Mouse (Mus musculus): ENCODE measurements at regions not wholly inside any gene's neighbourhood (a gene's known extent, or its start where the extent isn't known, plus 50 kb on each side); places are given as distances from the start of the nearest gene placed in this dataset.
"Not testable (repeated sequence)": the region's sequence is repeated elsewhere in the genome, so short reads cannot be mapped to it uniquely, and the experiment has no call there.

GRCm38 (mm10) chr13:16459743-16460142, 448.1 kb downstream of the Inhba start:
- no peak for ATAC-seq (ENCODE audit: extremely low read depth, insufficient number of reproducible peaks, low FRiP score, poor library complexity, severe bottlenecking)

DNA sequence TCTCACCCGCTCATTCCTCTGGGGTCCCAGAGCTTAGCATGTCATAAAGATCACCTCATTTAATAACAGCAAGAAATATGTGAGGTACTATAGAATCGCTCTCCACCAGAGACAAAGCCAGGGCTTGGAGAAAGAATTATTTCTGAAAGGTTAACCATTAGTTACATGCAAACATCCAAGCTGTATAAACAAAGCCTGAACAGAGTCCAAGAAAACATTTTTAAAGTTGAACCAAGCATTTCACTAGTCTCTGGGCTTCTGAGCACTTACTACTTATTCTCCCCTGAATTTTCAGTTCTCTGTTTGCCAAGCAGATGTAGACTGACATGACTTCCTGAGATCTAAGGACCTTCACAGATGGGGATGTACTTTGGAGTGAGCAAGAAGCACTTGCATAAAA, 450.0 kb downstream of the Inhba start:
- ATAC-seq (ENCODE audit: extremely low read depth, insufficient number of reproducible peaks, low FRiP score, poor library complexity, severe bottlenecking): no peak

- no peak for ATAC-seq (ENCODE audit: extremely low read depth, insufficient number of reproducible peaks, low FRiP score, poor library complexity, severe bottlenecking)
Measured at GRCm38 (mm10) chr13:16464823-16465222, 453.2 kb downstream of the Inhba start.

DNA sequence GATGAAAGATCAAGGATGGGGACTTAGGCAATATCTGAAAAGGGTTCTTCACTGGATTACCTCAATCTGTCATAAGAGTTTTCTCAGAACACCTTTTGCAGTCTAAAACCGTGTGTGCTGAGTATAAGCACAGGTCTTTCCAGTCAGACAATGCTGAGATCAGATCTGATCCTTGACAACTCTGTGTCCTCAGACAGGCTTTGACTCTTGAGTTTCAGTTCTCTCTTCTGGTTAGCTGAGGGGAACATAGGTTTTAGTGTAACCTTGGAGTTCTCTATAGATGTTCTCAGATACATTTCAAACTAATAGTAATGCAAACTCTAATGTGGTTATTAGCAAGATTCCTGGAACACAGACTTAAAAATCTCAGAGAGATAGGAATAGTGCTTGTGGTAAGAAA, 453.7 kb downstream of the Inhba start:
- ATAC-seq (ENCODE audit: extremely low read depth, insufficient number of reproducible peaks, low FRiP score, poor library complexity, severe bottlenecking): no peak

- no peak for ATAC-seq (ENCODE audit: extremely low read depth, insufficient number of reproducible peaks, low FRiP score, poor library complexity, severe bottlenecking)
Measured at GRCm38 (mm10) chr13:16465812-16466211, 454.2 kb downstream of the Inhba start.

DNA sequence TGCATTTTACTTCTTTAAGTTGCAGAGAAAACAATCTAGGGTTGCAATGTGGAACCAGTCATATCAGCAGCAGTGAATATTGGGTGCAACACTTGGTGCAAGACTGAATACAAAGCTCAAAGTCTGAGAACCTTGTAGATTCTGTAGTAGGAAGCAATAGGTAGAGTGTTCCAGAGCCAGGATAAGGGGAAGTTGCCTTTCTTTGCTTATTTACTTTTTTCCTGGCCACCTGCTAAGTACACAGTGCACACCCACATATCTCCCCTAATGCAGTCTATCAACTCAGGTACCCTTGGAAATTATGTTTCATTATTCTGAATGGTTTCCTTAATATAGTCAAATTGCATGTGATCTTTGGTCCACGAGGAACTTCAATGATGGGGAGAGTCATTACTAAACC, 464.9 kb downstream of the Inhba start:
- no peak for ATAC-seq (ENCODE audit: extremely low read depth, insufficient number of reproducible peaks, low FRiP score, poor library complexity, severe bottlenecking)

DNA sequence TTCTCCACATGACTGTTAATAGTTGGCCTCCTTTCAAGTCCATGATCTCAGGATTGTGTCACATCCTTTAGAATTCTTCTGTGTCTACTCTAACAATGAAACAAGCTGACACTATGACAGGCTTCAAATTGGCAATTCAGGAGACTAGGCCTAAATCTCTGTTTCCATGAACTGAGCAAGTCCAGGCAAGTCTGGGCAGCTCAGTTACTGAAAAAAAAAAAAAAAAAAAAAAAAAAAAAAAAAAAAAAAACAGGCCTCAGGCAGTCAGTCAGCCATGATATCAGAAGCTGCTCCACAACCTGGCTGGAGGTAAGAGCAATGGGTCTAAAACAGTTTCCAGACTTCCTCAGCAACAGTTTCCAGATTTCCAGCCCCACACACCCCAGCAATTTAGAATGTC, 475.6 kb downstream of the Inhba start:
- ATAC-seq (ENCODE audit: extremely low read depth, insufficient number of reproducible peaks, low FRiP score, poor library complexity, severe bottlenecking): no peak

DNA sequence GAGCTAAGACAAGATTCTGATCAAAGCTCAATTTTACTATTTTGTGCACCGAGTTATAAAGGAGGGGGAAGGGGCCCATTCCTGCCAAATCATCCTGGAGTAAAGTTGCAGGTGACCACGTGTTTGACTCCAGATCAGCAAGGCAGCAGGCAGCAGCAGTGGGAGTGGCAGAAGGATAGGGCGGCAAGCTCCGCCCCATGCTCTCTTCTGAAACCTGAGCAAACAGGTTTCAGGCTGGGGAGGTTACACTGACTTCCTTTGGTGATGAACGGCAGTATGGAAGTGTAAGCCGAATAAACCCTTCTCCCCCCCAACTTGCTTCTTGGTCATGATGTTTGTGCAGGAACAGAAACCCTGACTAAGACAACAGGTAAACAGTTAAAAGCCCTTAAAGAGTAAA, 479.0 kb downstream of the Inhba start:
- not testable (repeated sequence) for ATAC-seq (ENCODE audit: extremely low read depth, insufficient number of reproducible peaks, low FRiP score, poor library complexity, severe bottlenecking)

DNA sequence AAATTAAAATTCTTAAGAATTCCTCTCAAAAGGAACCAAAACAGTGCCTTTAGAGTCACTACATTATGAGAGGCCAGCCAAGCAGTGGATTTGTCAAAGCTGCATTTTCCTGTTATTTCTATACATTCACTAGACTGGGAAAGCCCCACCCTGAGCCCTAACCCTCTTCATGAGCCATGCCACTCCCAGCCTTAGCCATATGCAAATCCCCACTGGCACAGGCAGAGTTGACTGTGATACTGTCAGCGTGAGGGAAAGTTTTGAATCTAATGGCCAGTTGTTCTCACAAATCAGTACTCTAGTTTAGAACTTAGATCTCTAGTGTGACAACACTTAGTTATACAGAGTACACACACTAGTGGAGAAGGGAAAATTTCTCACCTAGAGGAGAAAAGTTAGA, 486.4 kb downstream of the Inhba start:
- no peak for ATAC-seq (ENCODE audit: extremely low read depth, insufficient number of reproducible peaks, low FRiP score, poor library complexity, severe bottlenecking)

DNA sequence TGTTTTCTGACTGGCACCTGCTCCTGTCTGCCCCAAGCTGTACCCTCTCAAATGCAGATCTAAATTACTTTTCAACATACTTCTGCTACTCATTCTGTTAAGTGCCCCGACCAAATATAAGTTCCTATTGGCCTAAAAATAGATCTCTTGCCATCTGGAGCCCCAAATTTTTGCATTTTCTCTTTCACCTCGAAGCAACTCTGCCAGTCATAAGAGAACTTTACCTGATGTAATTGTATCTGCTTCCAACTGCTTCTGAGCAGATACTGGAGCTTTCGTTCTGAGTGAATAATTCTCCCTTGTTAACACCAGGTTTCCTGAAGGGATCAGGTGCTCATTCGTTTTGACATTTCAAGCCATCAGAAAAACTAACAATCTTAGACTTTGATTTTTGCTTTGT, 501.2 kb downstream of the Inhba start:
- no peak for ATAC-seq (ENCODE audit: extremely low read depth, insufficient number of reproducible peaks, low FRiP score, poor library complexity, severe bottlenecking)

DNA sequence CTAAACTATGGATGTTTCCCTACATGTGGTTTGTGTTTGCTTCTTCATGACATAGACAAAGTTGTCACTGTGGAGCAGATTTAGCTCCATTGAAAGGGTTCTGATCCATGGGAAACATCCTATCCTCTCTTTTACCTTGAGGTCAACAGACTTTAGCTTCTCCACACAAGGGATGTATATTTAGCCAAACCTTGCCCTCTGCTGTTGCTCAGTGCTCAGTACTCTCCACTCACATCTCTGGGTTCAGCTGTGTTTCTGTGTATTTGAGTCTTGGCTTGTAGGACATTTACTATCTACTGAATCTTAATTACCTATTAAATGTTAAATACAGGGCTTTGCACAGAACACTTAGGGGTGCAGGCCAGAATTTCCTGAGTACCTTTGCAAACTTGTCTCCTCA, 503.5 kb downstream of the Inhba start:
- no peak for ATAC-seq (ENCODE audit: extremely low read depth, insufficient number of reproducible peaks, low FRiP score, poor library complexity, severe bottlenecking)

- ATAC-seq (ENCODE audit: extremely low read depth, insufficient number of reproducible peaks, low FRiP score, poor library complexity, severe bottlenecking): no peak
Measured at GRCm38 (mm10) chr13:16529036-16529435, 517.4 kb downstream of the Inhba start.

DNA sequence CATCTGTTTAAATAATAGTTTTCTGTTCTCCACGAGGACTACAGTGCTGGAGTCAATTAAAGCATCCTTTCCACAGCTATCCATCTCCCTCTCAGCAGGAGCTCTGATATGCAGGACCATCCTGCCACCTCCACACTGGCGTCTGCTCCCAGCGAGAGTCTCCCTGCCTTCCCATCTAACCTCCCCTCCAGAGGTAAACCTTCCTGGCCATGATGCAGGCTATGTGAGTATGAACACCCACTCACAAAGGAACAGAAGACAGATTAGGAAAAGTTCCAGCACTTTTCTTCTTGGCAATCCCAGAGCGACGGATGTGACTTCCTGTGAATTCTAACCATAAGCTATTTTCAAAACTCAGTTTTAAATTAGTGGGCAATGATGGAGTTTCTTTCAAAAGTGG, 532.1 kb downstream of the Inhba start:
- ATAC-seq (ENCODE audit: extremely low read depth, insufficient number of reproducible peaks, low FRiP score, poor library complexity, severe bottlenecking): no peak

GRCm38 (mm10) chr13:16550060-16550459, 538.4 kb downstream of the Inhba start:
- no peak for ATAC-seq (ENCODE audit: extremely low read depth, insufficient number of reproducible peaks, low FRiP score, poor library complexity, severe bottlenecking)

- no peak for ATAC-seq (ENCODE audit: extremely low read depth, insufficient number of reproducible peaks, low FRiP score, poor library complexity, severe bottlenecking)
Measured at GRCm38 (mm10) chr13:16564988-16565387, 553.3 kb downstream of the Inhba start.

DNA sequence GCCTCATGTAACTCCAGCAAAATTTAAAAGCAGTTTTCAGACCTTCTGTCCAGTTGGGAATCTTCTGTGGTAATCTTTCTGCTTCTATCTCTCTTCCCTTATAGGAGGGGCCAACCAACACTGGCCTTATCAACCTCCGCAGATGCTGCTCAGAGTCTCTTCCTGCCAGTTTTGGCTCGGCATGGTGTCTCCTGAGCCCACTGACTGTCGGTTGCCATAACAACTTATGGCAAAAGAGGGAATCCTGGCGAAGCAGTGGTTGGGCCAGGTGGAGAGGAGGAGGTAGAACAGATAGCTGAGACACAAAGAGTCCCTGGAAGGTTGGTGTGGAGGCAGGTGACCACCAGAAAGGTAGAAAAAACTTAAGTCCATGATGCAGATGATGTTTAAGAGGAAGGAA, 562.4 kb downstream of the Inhba start:
- no peak for ATAC-seq (ENCODE audit: extremely low read depth, insufficient number of reproducible peaks, low FRiP score, poor library complexity, severe bottlenecking)

DNA sequence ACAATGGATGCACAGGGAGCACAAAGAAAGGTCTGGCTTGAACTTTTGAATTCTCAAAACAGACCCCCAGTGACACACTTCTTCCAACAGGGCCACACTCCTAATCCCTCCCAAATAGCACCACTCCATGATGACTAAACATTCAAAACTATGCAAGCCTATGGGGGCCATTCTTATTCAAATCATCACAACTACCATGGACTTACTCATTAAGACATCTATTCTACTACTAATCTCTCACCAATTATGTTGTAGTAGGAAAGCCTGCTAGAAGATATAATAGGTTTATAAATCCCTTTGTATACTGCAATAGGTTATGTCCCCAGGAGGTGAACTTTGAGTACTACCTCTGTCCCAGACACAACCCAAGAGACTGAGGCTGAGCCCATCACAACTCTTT, 574.6 kb downstream of the Inhba start:
- no peak for ATAC-seq (ENCODE audit: extremely low read depth, insufficient number of reproducible peaks, low FRiP score, poor library complexity, severe bottlenecking)

DNA sequence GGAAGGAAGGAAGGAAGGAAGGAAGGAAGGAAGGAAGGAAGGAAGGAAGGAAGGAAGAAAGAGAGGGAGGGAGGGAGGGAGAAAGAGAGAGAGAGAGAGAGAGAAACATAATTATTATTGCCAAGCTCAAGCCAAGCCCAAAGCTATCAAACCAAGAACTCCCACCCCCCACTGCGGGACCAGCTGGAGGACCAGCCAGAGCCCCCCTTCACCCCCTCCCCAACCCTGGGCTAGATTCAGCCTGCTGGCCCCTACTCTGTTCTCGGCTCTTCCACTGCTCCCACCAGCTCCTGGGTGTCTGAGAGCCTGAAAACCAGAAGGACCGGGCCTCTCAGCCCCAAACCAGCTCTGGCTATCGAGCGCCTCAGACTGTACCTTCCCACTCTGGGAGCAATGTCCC, 608.1 kb downstream of the Inhba start:
- ATAC-seq (ENCODE audit: extremely low read depth, insufficient number of reproducible peaks, low FRiP score, poor library complexity, severe bottlenecking): no peak

DNA sequence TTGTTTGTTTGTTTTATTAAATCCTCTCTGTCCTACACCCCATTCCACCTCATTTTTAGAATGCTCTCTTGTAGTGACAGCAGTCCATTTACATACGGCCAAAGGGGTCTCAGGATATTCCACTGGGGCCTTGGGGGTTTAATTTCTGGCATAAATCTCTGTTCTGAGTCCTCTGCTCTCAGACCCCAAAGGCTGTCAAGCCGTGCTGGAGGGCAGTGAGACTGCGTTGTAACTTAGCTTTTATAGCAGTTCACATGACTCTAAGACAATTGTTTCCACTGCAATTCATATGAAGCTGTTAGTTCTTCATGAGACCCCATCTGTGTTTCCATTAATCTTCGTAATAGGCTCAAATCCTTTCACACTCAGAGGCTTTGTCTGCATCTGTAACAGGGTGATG, 614.9 kb downstream of the Inhba start:
- no peak for ATAC-seq (ENCODE audit: extremely low read depth, insufficient number of reproducible peaks, low FRiP score, poor library complexity, severe bottlenecking)

- ATAC-seq (ENCODE audit: extremely low read depth, insufficient number of reproducible peaks, low FRiP score, poor library complexity, severe bottlenecking): no peak
Measured at GRCm38 (mm10) chr13:16633445-16634092, 621.9 kb downstream of the Inhba start.

GRCm38 (mm10) chr13:16636251-16636650, 624.6 kb downstream of the Inhba start:
- ATAC-seq (ENCODE audit: extremely low read depth, insufficient number of reproducible peaks, low FRiP score, poor library complexity, severe bottlenecking): no peak
